Mouse (Mus musculus): ENCODE results near the gene Agrp.

GRCm38 (mm10) chr8:105593859-105594258 is 43.3 kb downstream of the Agrp start:
- TF ChIP-seq ZC3H11A (IDR thresholded peaks at IDR 0.05; ENCODE audit: borderline replicate concordance, low read depth, low read length) (no peak), ZNF384 (IDR thresholded peaks at IDR 0.05; ENCODE audit: low read depth, low read length) (no peak), CHD2 (IDR thresholded peaks at IDR 0.05; ENCODE audit: low read depth, low read length) (no peak), HCFC1 (IDR thresholded peaks at IDR 0.05; ENCODE audit: borderline replicate concordance, insufficient read depth, low read length) (no peak)

Data from ES-E14 (cell line).